Mouse (Mus musculus) brain, embryonic 14.5 days (tissue): ENCODE results near the gene Txnrd2.

ENCODE experiments used
- CTCF ChIP-seq: fragments of 200-500 bp; IDR thresholded peaks from 2 replicates; pipeline ENCODE4 v1.5.1; 2012; ENCODE audit warnings: inconsistent platforms, mild to moderate bottlenecking, moderate library complexity, borderline replicate concordance; ENCODE audit not compliant: insufficient read depth, insufficient read length; ENCODE audit errors: extremely low read depth
- POLR2A ChIP-seq: fragments of 200-500 bp; IDR thresholded peaks from 2 replicates; pipeline ENCODE4 v1.6.1; 2012; ENCODE audit warnings: mild to moderate bottlenecking, inconsistent platforms, borderline replicate concordance; ENCODE audit not compliant: poor library complexity, insufficient read depth, insufficient read length, severe bottlenecking; ENCODE audit errors: extremely low read depth

DNA sequence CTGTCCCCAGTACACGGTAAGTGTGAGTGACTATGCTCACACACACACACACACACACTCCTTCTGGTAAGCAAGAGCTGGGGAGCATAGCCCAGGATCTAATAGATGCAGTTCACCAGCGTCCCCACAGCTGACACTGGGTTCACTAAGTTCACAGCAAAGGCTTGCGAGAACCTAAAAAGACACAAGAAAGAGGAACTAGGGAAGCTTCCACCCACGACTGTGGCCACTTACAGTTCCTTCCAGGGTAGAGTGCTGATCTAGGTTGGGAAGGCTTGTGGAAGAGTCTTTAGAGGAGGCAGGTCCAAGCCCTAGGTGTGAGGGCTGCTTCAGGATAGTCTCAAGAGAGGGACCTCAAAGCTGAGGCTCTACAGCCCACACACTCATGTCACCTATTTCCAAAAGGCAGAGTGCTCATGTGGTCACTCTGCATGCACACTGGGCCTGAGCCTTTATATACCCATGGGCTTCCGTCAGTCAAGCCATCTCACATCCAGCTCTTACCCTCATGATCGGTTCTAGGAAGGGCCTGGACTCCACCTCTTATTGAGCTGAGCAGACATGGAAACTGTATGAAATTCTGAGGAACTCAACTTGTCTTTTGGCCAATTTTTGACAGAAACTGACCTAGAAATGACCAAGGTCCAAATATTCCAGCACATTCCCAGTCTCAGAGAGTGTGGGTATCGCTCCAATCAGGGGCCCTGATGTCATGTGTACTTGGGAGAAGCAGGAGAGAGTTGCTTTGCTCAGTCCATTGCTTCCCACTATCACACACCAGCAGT lies 13.0 kb upstream of the Txnrd2 start:
- TF ChIP-seq CTCF, result no peak
- TF ChIP-seq POLR2A, result no peak
